Mouse (Mus musculus): ENCODE measurements around the gene Zfp831. TPM values are rescaled to one million over a fixed set of nuclear protein-coding genes. Genes with fewer than 3 reads are reported as not detected.

Zfp831 gene
- polyA plus RNA-seq, 2 experiments = 0.03 TPM; not detected in 1

DNA sequence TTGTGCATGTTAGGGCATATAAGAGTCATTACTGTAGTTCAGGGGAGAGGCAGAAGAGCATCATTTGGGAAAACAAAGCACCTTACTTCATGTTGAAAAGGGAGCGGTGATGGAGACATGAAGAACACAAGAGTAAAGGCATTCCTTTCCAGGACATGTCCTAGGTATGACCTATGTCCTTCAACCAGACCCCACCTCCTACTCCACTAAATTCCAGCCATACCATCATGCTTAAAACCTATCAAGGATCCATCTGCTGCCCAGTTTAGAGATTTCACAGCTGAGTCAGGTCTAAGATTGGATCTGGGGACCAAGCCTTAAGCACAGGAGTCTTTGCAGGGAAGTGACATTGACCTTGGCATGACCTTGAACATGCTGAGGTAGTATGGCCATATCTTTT, 91.9 kb downstream of the Zfp831 start:
- H3K27me3 ChIP-seq (ENCODE audit: control insufficient read depth, insufficient read depth, low read length) = no peaks in the 10 kb centered on the region
- no peaks in the 10 kb centered on the region for H3K4me1 ChIP-seq (replicated peaks; ENCODE audit: control insufficient read depth in 2 of 2, insufficient read depth in 2 of 2, low read length in 1 of 2)
- no peaks in the 10 kb centered on the region for H3K36me3 ChIP-seq (replicated peaks; ENCODE audit: control insufficient read depth, insufficient read depth, low read depth)
- no peak overlapping the region for H3K4me3 ChIP-seq (ENCODE audit: insufficient read depth in 1 of 2, low read depth in 2 of 2, low read length in 2 of 2)
- DNase-seq (ENCODE audit: low read depth in 3 of 3, low spot score in 3 of 3) (no peak), ATAC-seq (ENCODE audit: insufficient read depth) (no peak)
- TF ChIP-seq CTCF (IDR thresholded peaks at IDR 0.05; ENCODE audit: low read depth) (no peak), EP300 (IDR thresholded peaks at IDR 0.05; ENCODE audit: low read depth) (no peak)
- H3K9me3 ChIP-seq (ENCODE audit: control insufficient read depth, low read length) = no peaks in the 10 kb centered on the region
- no peak overlapping the region for H3K27ac ChIP-seq
- no peak overlapping the region for H3K4me2 ChIP-seq (ENCODE audit: low read depth)
- WGBS (ENCODE audit: insufficient replicate concordance) = 75% methylated on average over 1 of the region's 1 CpGs
- H3K9ac ChIP-seq (replicated peaks) = no peak overlapping the region

DNA sequence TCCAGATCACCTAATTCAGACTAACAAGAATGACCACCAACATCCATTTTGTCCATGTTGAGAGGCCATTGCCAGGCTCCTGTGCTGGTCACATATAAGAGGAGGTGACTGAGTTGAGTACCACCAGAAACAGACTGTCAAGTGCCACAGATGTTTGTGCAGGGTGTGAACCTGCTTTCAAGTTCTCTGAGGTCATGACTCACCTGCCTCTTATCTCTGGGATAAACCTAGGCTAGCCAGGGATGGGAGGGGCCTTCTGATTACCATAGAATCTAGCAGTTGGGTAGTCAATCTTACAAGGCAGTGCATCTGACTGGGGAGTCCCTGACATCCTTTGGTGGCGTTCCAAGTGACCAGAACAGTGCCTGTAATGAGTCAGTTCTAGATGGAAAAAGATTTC, 103.8 kb downstream of the Zfp831 start:
- no peak for ATAC-seq (ENCODE audit: insufficient read depth)
- Histone ChIP-seq H3K27ac (no peak overlapping the region), H3K4me1 (replicated peaks; ENCODE audit: control insufficient read depth in 2 of 2, insufficient read depth in 2 of 2, low read length in 1 of 2) (no peaks in the 10 kb centered on the region), H3K4me3 (ENCODE audit: insufficient read depth in 1 of 2, low read depth in 2 of 2, low read length in 2 of 2) (no peak overlapping the region), H3K27me3 (ENCODE audit: control insufficient read depth, insufficient read depth, low read length) (no peaks in the 10 kb centered on the region), H3K9ac (replicated peaks) (no peak overlapping the region), H3K9me3 (ENCODE audit: control insufficient read depth, low read length) (no peaks in the 10 kb centered on the region), H3K36me3 (replicated peaks; ENCODE audit: control insufficient read depth, insufficient read depth, low read depth) (no peaks in the 10 kb centered on the region), H3K4me2 (ENCODE audit: low read depth) (no peak overlapping the region)
- WGBS (ENCODE audit: insufficient replicate concordance) = 26% methylated on average over 1 of the region's 1 CpGs
- TF ChIP-seq CTCF (IDR thresholded peaks at IDR 0.05; ENCODE audit: low read depth) (no peak), EP300 (IDR thresholded peaks at IDR 0.05; ENCODE audit: low read depth) (no peak)
- DNase-seq (ENCODE audit: low read depth in 3 of 3, low spot score in 3 of 3) = no peak

DNA sequence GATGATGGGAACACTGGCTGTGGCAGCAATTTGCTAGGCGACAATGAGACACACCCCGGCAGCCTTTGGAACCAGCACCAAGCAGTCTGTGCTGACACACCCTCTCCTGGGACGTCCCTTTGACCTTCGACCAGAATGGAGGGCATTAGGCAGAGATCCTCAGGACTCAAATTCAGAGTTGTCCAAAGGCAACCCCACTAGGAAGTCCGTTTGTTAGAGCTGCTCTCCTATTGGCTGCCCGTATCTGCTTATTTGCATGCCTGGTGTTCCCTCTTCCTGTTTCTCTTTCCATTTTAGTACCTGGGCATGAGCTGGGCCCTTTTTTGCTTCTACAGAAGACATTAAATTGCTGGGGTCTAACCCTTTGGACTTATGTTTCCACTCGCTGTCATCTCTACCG, 105.0 kb downstream of the Zfp831 start:
- 0 out of 2 replicates have a peak, but pooled peaks have one; percentile 31 for ATAC-seq (ENCODE audit: insufficient read depth)

DNA sequence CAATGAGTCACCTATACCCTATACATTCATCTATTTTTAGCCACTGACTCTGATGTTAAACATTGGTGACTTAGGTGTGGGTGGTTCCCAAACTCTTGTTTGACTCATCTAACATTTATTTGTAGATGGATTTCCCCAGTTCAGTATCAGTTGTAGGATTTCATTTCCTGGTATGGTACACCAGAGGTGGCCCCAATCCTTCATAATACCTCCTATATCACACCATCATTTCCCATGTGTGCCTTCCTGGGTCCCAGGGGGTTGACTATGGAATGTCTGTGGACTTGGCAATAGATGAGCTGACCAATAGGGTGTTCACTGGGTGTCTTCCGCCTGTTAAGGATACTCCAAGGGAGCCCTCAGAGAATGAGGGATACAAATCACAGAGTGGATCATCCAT, 109.9 kb downstream of the Zfp831 start:
- Histone ChIP-seq H3K27me3 (ENCODE audit: control insufficient read depth, insufficient read depth, low read length) (no peaks in the 10 kb centered on the region), H3K9ac (replicated peaks) (no peak overlapping the region)
- ATAC-seq (ENCODE audit: insufficient read depth) = no peak

More for the DNA sequence above, 105.0 kb downstream of the Zfp831 start:
- TF ChIP-seq EP300 (IDR thresholded peaks at IDR 0.05; ENCODE audit: low read depth) (no peak), CTCF (IDR thresholded peaks at IDR 0.05; ENCODE audit: low read depth) (no peak)
- Histone ChIP-seq H3K36me3 (replicated peaks; ENCODE audit: control insufficient read depth, insufficient read depth, low read depth) (no peaks in the 10 kb centered on the region), H3K9me3 (ENCODE audit: control insufficient read depth, low read length) (no peaks in the 10 kb centered on the region), H3K4me1 (replicated peaks; ENCODE audit: control insufficient read depth in 2 of 2, insufficient read depth in 2 of 2, low read length in 1 of 2) (no peaks in the 10 kb centered on the region), H3K27me3 (ENCODE audit: control insufficient read depth, insufficient read depth, low read length) (no peaks in the 10 kb centered on the region), H3K4me3 (ENCODE audit: insufficient read depth in 1 of 2, low read depth in 2 of 2, low read length in 2 of 2) (no peak overlapping the region), H3K27ac (no peak overlapping the region), H3K4me2 (ENCODE audit: low read depth) (peak overlapping the region; percentile 29; the same call in 1 of the 2 replicates), H3K9ac (replicated peaks) (no peak overlapping the region)
- 53% methylated on average over 8 of the region's 8 CpGs for WGBS (ENCODE audit: insufficient replicate concordance)
- no peak for DNase-seq (ENCODE audit: low read depth in 3 of 3, low spot score in 3 of 3)

DNA sequence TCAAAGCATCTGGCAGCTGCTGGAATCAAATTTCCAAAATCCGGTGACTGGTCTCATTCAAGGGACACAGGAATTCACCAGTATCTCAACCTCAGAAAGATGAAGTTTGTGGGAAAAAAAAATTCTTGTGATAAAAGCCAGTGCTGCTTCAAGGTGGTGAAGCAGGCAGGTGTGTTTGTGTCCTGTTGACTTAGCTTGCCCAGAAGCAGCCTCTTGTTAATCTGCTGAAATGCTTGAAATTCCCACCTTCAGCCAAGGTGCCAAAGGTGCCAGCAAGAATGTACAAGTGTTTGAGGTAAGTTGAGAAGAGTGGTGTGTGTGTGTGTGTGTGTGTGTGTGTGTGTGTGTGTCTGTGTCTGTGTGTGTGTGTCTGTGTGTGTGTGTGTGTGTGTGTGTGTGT, 110.9 kb downstream of the Zfp831 start:
- Histone ChIP-seq H3K4me2 (ENCODE audit: low read depth) (no peak overlapping the region), H3K9me3 (ENCODE audit: control insufficient read depth, low read length) (no peaks in the 10 kb centered on the region), H3K4me1 (replicated peaks; ENCODE audit: control insufficient read depth in 2 of 2, insufficient read depth in 2 of 2, low read length in 1 of 2) (0 out of 4 replicates have a peak, but pooled peaks cover 0 to under 1% of the 10 kb centered on the region in 2 experiments), H3K36me3 (replicated peaks; ENCODE audit: control insufficient read depth, insufficient read depth, low read depth) (no peaks in the 10 kb centered on the region), H3K4me3 (ENCODE audit: insufficient read depth in 1 of 2, low read depth in 2 of 2, low read length in 2 of 2) (no peak overlapping the region), H3K9ac (replicated peaks) (no peak overlapping the region), H3K27ac (no peak overlapping the region), H3K27me3 (ENCODE audit: control insufficient read depth, insufficient read depth, low read length) (no peaks in the 10 kb centered on the region)
- TF ChIP-seq CTCF (IDR thresholded peaks at IDR 0.05; ENCODE audit: low read depth) (no peak), EP300 (IDR thresholded peaks at IDR 0.05; ENCODE audit: low read depth) (no peak)
- 61% methylated on average over 1 of the region's 1 CpGs for WGBS (ENCODE audit: insufficient replicate concordance)
- ATAC-seq (ENCODE audit: insufficient read depth) (no peak), DNase-seq (ENCODE audit: low read depth in 3 of 3, low spot score in 3 of 3) (no peak)

More for the DNA sequence above, 109.9 kb downstream of the Zfp831 start:
- WGBS (ENCODE audit: insufficient replicate concordance) = 65% methylated on average over 1 of the region's 1 CpGs
- H3K36me3 ChIP-seq (replicated peaks; ENCODE audit: control insufficient read depth, insufficient read depth, low read depth) = no peaks in the 10 kb centered on the region
- H3K4me2 ChIP-seq (ENCODE audit: low read depth) = no peak overlapping the region
- TF ChIP-seq CTCF (IDR thresholded peaks at IDR 0.05; ENCODE audit: low read depth) (no peak), EP300 (IDR thresholded peaks at IDR 0.05; ENCODE audit: low read depth) (no peak)
- no peaks in the 10 kb centered on the region for H3K9me3 ChIP-seq (ENCODE audit: control insufficient read depth, low read length)
- DNase-seq (ENCODE audit: low read depth in 3 of 3, low spot score in 3 of 3) = no peak
- H3K27ac ChIP-seq = no peak overlapping the region
- no peak overlapping the region for H3K4me3 ChIP-seq (ENCODE audit: insufficient read depth in 1 of 2, low read depth in 2 of 2, low read length in 2 of 2)
- H3K4me1 ChIP-seq (replicated peaks; ENCODE audit: control insufficient read depth in 2 of 2, insufficient read depth in 2 of 2, low read length in 1 of 2) = no peaks in the 10 kb centered on the region

Measured in liver, embryonic 14.5 days (tissue).